Mouse (Mus musculus) lung, adult 2 months (tissue): Measurements from ENCODE around the gene Eef1a2.

Experiments
- CTCF ChIP-seq: fragments of 200-500 bp; IDR thresholded peaks from 2 replicates; pipeline ENCODE4 v1.5.1; 2011; ENCODE audit warnings: mild to moderate bottlenecking, low read length, control low read depth; ENCODE audit not compliant: insufficient read depth
- POLR2A ChIP-seq: fragments of 200-500 bp; IDR thresholded peaks from 2 replicates; pipeline ENCODE4 v1.6.1; 2011; ENCODE audit warnings: low read depth, mild to moderate bottlenecking, control low read depth, low read length, borderline replicate concordance; ENCODE audit errors: extremely low read depth

DNA sequence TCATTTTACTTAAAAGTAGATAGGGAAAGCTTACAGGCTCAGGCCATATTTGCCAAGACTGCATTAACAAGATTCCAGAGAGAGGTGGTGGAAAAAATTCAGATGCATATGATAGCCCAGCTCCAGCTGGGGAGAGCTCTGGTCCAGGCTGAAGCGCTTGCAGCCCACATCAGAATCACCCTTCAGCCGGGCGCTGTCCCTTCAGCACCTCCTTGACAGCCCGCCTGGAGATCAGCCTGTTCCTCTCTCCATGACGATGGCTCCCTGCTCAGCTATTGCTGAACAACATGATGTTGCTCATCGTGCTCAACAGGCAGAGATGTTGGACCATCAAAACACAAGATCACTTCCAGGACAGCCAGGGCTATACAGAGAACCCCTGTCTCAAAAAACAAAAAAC, 19.9 kb downstream of the Eef1a2 start:
- TF ChIP-seq POLR2A, result no peak
- no peak for TF ChIP-seq CTCF
